Mouse (Mus musculus) embryo, embryonic 11.5 days (tissue): Measurements from ENCODE around the gene Rac2.

Experiments used
- DNase-seq: peaks from one replicate; pipeline ENCODE4 v3.0.0-alpha.2; 2012; ENCODE audit warnings: low read depth, low spot score

Rac2 gene

DNA sequence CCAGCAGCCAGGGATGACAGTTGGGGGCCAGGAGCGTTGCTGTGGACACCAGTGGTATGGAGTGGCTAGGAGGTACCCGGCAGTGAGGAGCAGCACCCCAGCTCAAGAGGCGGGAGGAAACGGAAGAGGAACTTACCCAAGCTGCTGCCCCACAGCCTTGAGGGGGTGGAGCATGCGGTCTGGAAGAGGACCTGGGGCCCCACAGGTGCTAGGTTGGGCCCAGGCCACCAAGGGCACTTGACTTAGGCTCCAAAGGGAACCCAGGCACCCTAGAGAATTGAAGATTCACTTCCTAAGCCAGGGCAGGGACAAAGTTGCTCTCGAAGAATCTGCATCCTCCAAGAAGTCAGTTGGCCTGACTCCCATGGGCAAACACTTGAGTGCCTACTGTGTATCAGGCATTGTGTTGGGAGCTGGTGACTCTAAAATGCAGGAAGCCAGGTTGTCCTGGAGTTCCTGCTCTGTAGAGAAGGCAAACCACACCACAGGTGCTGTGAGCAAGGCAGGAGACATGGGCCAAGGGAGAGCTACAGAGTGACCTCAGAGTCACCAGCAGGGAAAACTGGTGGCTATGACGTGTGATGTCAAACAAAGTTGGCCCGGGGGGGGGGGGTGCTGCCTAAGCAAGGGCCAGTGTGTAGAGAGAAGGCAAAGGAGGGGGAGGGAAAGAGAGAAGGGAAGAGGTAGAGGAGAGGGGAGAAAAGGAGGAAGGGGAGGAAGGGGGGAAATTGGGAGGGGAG lies at the start of gene Rac2:
Gene Rac2 (minus strand): TSS at position 126 of the 740 bp plus-strand sequence.
- DNase-seq: no peak

DNA sequence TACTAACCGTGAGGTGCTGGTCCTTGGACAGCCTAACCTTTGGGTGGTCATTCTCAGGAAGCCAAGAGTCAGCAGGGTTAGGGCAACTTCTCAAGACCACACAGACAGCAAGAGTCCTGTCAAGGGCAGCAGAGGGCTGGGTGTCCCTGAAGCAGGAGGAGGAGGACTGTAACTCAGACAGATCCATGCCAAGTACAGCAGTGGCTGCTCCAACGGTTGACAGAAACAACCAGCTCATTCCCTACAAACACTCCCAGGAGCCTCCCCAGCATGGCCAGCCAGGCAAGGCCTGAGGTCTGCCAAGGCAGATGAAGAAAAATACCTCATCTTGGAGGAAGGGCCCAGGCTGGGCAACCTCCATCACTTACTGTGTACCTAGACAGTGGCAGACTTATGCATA lies 44.4 kb upstream of the Rac2 start:
- DNase-seq: no peak

DNA sequence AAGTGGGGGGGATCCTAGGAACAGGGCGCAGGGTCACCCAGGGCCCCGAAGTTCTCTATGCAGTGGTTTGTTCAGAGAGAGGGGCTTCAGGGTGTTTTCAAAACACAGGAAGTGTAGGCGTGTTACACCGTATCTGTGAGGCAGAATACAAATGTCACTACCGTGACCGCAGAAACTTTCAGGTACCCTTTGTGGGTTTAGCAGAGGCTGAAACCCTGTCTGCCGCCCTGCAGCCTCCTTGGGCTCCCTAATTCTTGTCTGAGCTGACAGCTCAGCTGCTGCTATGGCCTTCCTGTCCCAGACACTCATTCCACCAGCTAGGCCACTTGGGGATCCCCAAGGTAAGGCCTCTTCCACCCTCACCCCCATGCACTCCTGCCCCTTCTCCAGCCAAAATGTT lies 42.0 kb upstream of the Rac2 start:
- DNase-seq: no peak

DNA sequence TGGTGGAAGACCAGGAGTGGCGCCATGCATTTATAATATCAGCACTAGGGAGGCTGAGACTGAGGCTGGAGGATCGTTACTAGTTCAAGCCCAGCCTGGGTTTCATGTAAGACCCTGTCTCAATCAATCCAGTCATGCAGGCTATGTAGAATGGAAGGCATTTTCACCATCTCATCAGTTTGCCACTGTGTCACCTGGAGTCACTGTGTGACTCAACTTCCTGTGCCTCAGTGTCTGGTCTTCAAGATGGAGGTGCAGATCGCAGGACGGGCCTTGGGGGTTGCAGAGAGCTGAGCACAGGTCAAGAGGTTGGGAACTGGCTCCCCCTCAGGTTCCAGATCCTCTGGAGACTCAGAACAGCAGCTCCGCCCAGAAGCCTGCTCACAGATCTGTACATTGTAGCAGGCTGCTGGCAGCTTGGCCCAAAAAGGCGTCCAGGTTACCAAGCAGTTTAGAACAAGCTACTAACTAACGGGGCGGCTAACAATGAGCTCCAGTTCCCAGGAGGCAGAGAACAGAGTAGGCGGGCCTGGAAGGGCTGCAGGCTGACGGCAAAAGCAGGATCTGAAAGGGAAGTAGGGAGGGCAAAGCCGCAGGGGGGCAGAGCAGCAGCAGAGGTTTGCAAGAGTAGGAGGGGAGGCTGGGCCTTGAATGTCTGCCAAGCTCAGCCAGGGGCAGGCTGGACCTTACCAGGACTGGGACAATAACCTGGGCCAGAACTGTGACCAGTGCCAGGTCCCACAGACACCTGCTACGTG lies 38.3 kb upstream of the Rac2 start:
- DNase-seq: no peak

DNA sequence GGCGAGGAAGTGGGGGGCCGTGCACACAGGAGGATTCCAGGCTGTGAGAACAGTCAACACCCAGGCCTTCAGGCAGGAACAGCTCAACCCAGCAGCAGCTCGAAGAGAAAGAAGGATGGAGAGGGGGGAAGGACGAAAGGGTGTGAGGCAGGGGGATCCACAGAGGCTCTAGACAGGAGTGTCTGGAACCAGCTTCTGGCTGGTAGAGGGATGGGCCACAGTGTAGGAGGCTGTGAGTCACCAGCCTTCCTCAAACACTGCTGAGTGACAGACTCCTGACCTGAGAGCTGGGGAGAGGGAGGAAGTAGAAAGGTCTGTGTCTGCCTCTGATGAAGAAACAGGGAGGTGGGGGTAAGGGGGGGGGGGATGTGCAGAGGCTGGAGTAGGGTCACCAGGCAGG lies 34.9 kb upstream of the Rac2 start:
- no peak for DNase-seq

DNA sequence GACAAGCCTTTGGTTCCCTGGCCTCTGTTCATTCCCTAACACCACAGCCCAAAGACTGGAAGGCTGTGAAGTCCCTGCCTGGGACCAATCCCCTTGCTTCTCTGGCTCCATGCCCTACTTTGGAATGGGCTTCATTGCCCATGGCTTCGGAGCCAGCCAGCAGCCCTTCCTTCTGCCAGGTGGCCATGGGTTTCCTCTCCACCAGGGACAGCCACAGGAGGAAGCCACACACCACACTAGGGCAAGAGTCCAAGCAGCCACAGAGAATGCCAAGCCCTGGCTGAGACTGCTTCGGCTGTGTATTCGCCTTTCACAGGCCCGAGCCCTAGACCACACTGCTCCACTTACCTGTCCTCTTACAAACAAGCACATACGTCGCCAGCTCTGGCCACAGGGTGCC lies 33.5 kb upstream of the Rac2 start:
- no peak for DNase-seq

DNA sequence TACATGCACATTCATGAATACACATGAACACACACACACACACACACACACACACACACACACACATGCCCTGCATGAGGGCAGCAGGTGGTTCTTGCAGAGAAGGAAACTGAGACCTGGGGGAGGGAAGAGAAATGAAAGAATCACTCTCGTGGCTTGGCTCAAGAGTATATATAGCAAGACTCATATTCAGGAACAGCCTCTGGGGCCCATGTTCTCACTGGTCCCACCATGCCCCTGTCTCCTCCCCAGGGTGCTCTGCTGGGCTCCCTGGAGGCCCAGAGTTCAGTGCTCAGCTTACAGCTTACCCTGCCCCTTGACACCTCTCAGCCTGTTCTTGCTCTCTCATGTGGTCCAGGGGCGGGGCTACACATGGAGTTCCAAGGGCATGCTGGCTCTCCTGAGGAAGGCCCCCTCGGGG lies 32.8 kb upstream of the Rac2 start:
- DNase-seq: no peak

DNA sequence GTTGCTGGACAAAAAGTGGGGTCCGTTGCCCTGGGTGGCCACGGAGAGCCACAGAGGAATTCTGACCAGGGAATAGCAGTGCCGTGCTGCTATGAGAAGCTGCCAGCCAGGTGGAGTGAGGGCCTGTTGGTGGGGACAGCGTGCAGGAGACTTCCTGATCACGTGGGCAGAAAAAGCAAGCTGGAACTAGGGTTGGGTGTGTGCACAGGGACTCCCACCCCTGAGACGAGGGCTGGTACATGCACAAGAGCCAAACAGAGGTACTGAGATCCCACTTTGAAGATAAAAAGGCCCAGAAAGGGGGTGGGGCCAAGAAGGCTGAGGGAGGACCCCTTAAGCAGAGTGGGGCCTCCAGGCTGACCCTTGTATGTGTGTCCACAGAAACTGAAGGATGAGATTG lies 31.7 kb upstream of the Rac2 start:
- no peak for DNase-seq

DNA sequence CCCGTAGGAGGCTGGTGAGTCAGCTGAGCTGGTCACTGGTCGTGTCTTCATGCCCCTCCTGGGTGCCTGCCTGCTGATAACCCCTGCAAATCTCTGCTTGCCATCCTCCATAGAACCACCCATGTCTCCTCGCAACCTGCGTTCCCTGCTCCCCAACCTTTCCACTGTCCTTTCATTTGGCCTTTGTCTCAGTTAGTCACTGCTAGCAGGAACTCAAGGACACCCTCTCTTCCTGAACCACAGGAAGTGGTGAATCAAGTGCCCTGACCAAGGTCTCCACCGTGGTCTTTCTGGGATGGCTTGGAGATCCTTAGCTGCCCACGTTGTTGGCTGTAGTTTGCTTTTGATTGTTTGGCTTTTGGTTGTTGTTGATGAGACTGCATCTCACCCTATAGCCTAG lies 28.6 kb upstream of the Rac2 start:
- no peak for DNase-seq

DNA sequence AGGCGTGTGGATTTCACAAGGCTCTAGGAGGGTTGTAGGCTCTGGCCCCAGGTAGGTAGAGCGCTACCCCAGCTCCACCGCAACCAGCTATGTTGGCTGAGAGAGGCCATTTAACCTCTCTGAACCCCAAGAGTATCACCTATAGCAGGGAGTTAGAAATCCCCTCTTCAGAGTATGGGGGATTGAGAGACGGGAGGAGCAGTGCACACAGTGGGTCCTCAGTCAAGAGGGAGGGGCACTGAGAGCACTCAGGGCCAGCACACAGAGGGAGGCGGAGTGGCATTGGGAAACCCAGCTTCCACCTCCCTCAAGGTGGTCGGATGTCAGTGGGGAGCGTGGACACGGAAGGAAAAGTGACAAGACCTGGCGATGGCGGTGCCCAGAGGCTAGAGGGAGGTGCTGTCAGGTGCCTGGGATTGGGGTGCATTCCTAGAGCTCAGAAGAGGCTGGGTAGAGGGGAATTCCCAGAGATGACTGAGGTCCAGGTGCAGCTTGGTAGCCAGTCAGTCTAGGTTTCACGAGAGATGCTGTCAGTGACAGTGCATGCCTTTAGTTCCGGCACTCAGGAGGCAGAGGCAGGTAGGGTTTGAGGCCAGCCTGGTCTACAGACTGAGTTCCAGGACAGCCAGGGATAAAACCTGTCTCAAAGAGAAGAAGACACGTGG lies 27.1 kb upstream of the Rac2 start:
- no peak for DNase-seq

DNA sequence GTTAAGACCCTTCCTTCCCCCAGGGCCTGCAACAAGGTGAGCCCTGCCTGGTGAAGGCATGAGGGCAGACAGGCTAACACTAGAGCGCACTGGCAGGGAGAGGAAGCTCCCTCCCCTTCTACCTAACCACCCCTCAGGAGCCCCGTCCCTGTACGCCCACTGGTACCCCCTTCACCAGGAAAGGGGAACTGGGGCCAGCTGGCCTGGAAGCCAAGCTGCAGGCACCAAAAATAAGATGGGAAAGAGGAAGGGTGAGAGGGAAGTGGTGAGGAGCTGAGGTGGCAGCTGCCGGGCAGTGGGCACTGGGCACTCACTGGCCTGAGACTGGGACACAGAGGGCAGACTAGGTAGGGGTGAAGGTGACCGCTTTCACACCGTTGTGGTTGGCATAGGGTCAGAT lies 26.5 kb upstream of the Rac2 start:
- DNase-seq: no peak

DNA sequence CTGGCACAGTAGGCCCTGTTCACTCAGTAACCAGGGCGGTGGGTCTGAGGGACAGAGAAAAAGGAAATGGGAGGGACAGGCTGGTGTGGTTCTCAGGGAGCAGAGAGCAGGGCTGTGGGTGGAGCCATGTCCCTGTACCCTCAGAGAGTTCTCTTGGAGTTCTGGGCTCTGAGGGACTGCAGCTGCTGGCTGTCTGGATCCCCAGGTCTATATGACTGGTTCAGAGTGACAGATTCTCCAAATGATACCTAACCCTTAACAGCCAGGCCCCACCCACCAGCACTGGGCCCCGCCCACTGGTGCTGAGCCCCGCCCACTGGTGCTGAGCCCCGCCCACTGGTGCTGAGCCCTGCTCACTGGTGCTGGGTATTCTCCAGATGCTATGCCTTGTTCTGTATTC lies 25.1 kb upstream of the Rac2 start:
- no peak for DNase-seq

DNA sequence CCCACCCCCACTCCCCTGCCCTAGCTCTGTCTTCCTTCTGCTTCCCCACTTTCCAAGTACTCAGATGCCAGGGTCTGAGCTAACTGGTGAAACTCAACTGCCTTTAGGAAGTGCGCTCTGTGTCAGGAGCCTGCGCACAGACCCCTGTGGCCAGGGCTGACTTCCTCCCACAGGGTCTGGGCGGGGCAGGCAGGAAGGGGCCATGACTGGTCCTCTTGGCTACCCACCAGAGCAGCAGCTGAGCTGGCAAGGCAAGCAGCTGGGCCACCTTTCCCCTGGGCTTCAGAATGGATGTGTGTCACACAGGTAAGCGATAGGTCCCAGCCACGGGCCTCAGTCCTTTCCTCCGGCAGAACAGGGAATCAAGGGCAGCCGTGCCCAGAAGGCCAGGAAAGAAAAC lies 24.3 kb upstream of the Rac2 start, which contains the start of gene Cyth4:
Gene Cyth4 (plus strand): TSS at position 134 of the 400 bp plus-strand sequence.
- DNase-seq: no peak

DNA sequence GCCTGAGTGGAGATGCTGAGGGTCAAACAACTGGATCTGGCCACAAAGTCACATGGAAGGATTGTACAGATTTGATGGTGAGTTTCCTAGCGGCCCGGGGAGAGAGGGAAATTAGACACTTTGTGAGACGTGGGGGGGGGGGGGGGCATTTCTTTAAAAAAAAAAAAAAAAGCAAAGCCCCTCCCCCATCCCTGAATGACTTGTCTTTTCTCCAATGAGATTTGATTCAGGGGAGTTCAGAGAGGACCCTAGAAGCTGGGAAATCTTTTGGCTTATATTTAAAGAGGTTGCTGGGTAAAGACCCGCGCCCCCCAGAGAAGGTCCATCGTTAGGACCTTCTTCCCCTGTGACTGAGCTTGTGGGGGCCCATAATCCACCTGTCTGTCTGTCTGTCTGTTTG lies 23.9 kb upstream of the Rac2 start:
- DNase-seq: no peak

DNA sequence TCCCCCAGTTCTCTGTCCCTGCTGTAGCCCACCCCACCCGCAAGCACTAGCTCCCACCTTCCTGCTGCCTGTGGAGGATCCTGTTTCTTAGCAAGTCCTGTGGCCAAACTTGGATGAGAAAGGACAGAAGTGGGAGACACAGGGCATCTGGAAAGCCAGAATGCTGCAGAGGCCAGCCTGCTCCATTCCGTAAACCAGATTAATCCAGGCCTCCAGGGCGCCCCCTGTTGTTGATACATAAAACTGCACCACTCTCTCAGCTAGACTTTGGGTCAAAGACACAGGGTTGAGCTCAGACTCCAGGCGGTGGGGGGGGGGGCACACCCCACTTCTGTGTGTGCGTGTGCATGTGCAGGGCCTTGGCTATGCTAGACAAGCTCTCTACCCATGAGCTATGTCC lies 22.9 kb upstream of the Rac2 start:
- no peak for DNase-seq

DNA sequence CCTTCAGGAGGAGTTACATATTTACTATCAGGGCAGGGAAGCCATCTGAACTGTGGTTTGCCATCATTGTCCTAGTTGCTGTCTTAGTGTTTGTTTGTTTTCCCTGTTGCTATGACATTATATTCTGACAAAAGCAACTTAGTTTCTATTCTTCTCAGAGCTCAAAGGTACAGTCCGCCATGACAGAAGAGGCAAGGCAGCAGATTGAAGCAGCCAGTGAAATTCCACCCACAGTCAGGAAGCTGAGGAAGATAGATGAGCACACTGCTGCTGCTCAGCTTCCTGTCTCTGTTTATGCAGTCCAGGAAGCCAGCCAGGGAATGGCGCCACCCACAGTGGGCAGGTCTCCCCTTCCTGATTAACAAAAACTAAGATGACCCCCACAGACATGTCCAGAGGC lies 22.2 kb upstream of the Rac2 start:
- DNase-seq: no peak

DNA sequence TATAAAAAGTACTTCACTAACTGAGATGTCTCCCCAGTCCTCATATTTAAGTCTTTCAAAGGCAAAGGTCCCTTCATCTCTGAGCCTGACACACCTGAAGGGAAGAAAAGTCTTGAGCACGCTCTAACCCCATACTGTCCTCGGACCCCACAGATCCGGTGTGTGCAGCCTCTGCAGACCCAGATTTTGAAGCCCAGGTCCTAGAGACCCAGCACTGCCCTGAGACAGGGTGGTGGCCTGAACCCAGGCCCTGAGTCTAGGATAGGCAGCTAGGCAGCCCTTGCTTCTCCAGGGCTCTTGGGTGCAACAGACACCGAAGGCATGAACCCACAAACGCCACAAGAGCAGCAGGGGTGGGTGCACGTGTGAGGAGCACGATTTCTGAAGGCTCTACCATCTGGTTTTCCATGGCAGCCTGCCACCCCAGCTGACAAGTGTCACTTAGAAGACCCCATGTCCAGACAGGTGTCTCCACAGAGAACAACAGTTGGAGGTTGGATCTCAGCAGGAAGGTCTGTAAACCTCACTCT lies 21.4 kb upstream of the Rac2 start:
- no peak for DNase-seq

DNA sequence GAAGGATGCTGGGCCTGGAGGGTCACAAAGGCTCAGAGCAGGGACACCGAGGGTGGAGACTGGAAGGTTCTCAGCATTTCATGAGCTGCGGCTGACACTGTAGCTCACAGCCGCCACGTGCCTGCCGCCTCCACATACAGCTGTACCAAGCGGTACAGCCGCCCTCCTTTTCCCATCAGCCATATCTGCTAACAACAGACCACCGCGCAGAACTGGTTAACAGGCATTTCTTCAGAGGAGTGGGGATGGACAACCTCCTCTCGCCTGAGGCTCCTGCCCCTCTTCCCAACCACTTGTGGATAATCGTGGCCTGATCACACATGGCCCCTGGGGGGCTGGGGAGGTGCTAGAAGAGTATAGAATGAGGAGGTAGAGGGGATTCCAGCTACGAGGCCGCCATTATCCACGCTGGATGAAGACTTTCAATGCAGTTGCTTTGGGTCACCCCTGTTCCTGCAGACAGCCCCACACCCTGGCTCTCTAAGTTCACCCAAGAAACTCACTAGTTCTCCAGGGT lies 19.9 kb upstream of the Rac2 start:
- DNase-seq: no peak

DNA sequence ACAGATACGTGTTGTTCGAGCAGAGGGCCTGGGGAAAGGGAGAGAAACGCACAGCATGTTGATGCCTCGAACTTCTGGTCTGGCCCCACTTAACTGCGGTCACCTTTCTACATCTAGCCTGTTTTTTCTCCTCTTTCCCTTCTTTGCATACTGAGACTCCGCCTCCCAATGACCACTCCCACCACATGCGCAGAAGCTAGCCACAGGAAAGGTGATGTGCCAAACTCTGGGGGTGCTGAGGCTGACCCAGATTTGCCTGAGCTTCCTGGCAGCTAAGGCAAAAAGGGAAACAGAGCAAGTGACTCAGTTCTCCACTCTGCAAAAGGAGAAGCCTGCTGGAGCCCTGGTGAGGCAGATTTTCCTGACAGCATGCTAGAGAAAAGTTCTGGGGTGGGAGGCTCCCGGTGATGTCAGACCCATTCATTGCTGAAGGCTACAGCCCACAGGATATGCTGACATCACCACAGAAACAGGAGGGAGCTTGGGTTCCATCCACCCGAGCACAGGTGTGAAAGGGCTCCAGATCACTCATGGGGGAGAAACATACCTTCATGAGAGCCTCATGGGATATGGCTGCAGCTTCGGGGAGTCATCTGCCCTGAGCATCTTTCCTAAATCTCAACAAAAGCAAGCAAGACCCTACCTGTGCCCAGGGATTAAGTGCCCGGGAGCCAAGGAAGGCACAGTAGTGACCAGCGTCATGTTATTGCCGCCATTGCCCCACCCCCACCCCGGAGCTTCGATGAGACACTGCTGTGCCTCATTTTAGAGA lies 19.3 kb upstream of the Rac2 start:
- DNase-seq: no peak

DNA sequence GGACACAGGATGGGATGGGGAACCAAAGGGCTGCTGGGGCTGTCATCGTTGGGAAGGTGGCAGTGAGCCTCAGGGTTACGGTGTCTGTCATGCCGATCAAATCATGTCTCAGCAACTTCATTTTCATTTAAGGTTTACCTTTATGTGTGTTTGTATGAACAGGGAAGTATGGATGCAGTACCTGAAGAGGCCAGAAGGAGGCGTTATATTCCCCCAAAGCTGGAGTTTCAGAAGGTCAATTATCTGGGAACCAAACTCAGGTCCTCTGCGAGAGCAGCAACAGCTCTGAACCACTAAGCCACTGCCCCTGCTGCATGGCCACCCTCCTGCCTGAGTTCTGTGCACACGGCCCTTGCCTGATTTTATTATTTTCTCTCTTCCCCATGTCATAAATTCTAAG lies 18.2 kb upstream of the Rac2 start:
- DNase-seq: no peak

DNA sequence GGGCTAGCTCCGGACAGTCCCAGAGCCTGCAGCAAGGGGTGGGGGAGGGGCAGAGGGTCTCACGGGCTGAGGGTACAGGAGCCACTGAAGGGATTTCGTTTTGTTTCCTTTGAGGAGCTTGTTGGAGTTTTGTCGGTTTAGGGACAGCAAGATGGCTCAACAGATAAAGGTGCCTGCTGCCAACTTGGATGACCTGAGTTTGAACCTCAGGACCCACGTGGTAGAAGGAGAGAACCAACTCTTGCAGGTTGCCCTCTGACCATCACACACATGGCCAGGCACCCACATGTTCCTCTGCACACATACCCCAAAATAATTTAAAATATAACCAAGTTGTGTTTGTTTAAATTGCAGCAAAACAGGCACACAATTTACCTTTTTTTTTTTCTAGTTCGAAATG lies 17.4 kb upstream of the Rac2 start:
- DNase-seq: no peak

DNA sequence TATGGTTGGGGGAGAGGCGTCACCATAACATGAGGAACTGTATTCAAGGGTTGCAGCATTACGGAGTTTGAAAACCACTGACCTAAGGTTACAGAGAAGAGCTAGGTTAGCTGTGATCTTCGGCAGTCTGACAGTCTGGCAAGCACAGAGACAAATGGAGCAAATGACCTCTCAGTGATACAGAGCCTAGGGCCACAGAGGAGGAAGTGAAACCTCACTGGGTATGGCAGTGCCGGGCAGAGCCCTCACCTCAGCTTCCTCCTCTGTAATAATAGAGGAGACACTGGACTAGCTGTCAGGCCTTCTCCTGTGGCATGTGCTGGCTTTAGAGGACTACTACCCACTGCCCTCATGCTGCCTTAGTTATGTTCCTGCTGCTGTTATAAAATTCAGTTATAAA lies 16.3 kb upstream of the Rac2 start:
- no peak for DNase-seq
